Mouse (Mus musculus): ENCODE results near the gene Olfr1438-ps1. TPM values are rescaled to one million over a fixed set of nuclear protein-coding genes. Genes with fewer than 3 reads are reported as not detected.

Olfr1438-ps1 gene
- polyA plus RNA-seq, 1 experiment = not detected

DNA sequence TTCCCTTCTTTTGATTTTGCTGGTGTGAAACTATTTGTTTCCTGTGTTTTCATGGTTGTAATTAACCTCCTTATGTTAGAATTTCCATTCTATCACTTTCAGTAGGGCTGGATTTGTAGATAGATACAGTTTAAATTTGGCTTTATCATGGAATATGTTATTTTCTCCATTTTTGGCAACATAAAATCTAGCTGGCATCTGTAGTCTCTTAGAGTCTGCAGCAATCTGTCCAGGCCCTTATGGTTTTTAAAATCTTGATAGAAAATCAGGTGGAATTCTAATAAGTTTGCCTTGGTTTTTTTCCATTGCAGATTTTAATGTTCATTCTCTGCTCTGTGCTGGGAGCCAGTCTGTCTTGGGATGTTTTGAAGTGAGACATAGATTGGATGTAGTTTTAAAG is 42.7 kb downstream of the Olfr1438-ps1 start:
- Histone ChIP-seq H3ac (ENCODE audit: control insufficient read depth, insufficient read length) (no peak overlapping the region), H3K36me3 (ENCODE audit: control insufficient read depth, insufficient read depth) (no peaks in the 10 kb centered on the region), H3K4me2 (ENCODE audit: low read depth) (no peak overlapping the region), H3K79me2 (ENCODE audit: control insufficient read depth, insufficient read depth) (no peaks in the 10 kb centered on the region), H3K4me3 (no peak overlapping the region), H3K27me3 (ENCODE audit: control insufficient read depth, insufficient read depth, insufficient read length) (no peaks in the 10 kb centered on the region)
- no peak for TF ChIP-seq POLR2AphosphoS2 (IDR thresholded peaks at IDR 0.05; ENCODE audit: insufficient read length, low read depth)
- TF ChIP-seq MYOD1 (IDR thresholded peaks at IDR 0.05; ENCODE audit: control insufficient read depth in 1 of 3, insufficient read length in 2 of 3, low read depth in 2 of 3) = no peak
- TF ChIP-seq SRF (IDR thresholded peaks at IDR 0.05; ENCODE audit: control insufficient read depth, insufficient read length, low read depth) = no peak
- TF ChIP-seq TCF12 (IDR thresholded peaks at IDR 0.05; ENCODE audit: insufficient read depth, poor library complexity, severe bottlenecking) = no peak
- no peak for TF ChIP-seq MYOG (IDR thresholded peaks at IDR 0.05; ENCODE audit: control insufficient read depth in 1 of 3, insufficient read depth in 1 of 3, insufficient read length in 2 of 3, low read depth in 2 of 3)
- TF ChIP-seq REST (IDR thresholded peaks at IDR 0.05; ENCODE audit: insufficient read depth, insufficient read length) = no peak
- no peak for TF ChIP-seq E2F4 (IDR thresholded peaks at IDR 0.05; ENCODE audit: insufficient read depth)
- TF ChIP-seq USF1 (IDR thresholded peaks at IDR 0.05; ENCODE audit: low read depth) = no peak
- TF ChIP-seq MAX (IDR thresholded peaks at IDR 0.05; ENCODE audit: low read depth) = no peak
- TF ChIP-seq POLR2A (IDR thresholded peaks at IDR 0.05; ENCODE audit: insufficient read length, low read depth) = no peak
- no peak for TF ChIP-seq CEBPB (IDR thresholded peaks at IDR 0.05; ENCODE audit: insufficient read depth, poor library complexity, severe bottlenecking)

GRCm38 (mm10) chr19:12279554-12279953 is 56.2 kb downstream of the Olfr1438-ps1 start, which contains the start of gene Olfr1434:
TSS of gene Olfr1434 (plus strand) at chr19:12279854.
- TF ChIP-seq SRF (IDR thresholded peaks at IDR 0.05; ENCODE audit: control insufficient read depth, insufficient read length, low read depth) (no peak), MYOG (IDR thresholded peaks at IDR 0.05; ENCODE audit: control insufficient read depth in 1 of 3, insufficient read depth in 1 of 3, insufficient read length in 2 of 3, low read depth in 2 of 3) (no peak), USF1 (IDR thresholded peaks at IDR 0.05; ENCODE audit: low read depth) (no peak), TCF3 (IDR thresholded peaks at IDR 0.05; ENCODE audit: insufficient read length, low read depth) (no peak), E2F4 (IDR thresholded peaks at IDR 0.05; ENCODE audit: insufficient read depth) (no peak), MYOD1 (IDR thresholded peaks at IDR 0.05; ENCODE audit: control insufficient read depth in 1 of 3, insufficient read length in 2 of 3, low read depth in 2 of 3) (no peak), POLR2A (IDR thresholded peaks at IDR 0.05; ENCODE audit: insufficient read length, low read depth) (no peak), MAX (IDR thresholded peaks at IDR 0.05; ENCODE audit: low read depth) (no peak), TCF12 (IDR thresholded peaks at IDR 0.05; ENCODE audit: insufficient read depth, poor library complexity, severe bottlenecking) (no peak), CEBPB (IDR thresholded peaks at IDR 0.05; ENCODE audit: insufficient read depth, poor library complexity, severe bottlenecking) (no peak), POLR2AphosphoS2 (IDR thresholded peaks at IDR 0.05; ENCODE audit: insufficient read length, low read depth) (no peak), REST (IDR thresholded peaks at IDR 0.05; ENCODE audit: insufficient read depth, insufficient read length) (no peak)
- H3K27me3 ChIP-seq (ENCODE audit: control insufficient read depth, insufficient read depth, insufficient read length) = no peaks in the 10 kb centered on the region
- no peak within 1 kb of the TSS for H3K4me3 ChIP-seq

More at GRCm38 (mm10) chr19:12279554-12279953, 56.2 kb downstream of the Olfr1438-ps1 start, which contains the start of gene Olfr1434:
- H3K4me2 ChIP-seq (ENCODE audit: low read depth) = no peak within 1 kb of the TSS
- no peak within 1 kb of the TSS for H3ac ChIP-seq (ENCODE audit: control insufficient read depth, insufficient read length)
- no peaks in the 10 kb centered on the region for H3K79me2 ChIP-seq (ENCODE audit: control insufficient read depth, insufficient read depth)
- no peaks in the 10 kb centered on the region for H3K36me3 ChIP-seq (ENCODE audit: control insufficient read depth, insufficient read depth)

Other genes with a start within 250 kb of the Olfr1438-ps1 start
- not detected for gene Olfr1426, start 243.9 kb downstream of the Olfr1438-ps1 start, polyA plus RNA-seq (2012; fragmentation: generic; extraction: Trizol)
- not detected for gene Olfr1427, start 232.6 kb downstream of the Olfr1438-ps1 start, polyA plus RNA-seq (2012; fragmentation: generic; extraction: Trizol)
- not detected for gene Olfr1428, start 220.0 kb downstream of the Olfr1438-ps1 start, polyA plus RNA-seq (2012; fragmentation: generic; extraction: Trizol)
- not detected for gene Olfr76, start 212.7 kb downstream of the Olfr1438-ps1 start, polyA plus RNA-seq (2012; fragmentation: generic; extraction: Trizol)
- not detected for gene Olfr1555-ps1, start 165.8 kb downstream of the Olfr1438-ps1 start, polyA plus RNA-seq (2012; fragmentation: generic; extraction: Trizol)
- gene Olfr1431, start 135.3 kb downstream of the Olfr1438-ps1 start, polyA plus RNA-seq (2012; fragmentation: generic; extraction: Trizol) = not detected
- not detected for gene Olfr1432, start 103.3 kb downstream of the Olfr1438-ps1 start, polyA plus RNA-seq (2012; fragmentation: generic; extraction: Trizol)
- gene Olfr262, start 94.3 kb downstream of the Olfr1438-ps1 start, polyA plus RNA-seq (2012; fragmentation: generic; extraction: Trizol) = not detected
- not detected for gene Olfr235, start 74.9 kb downstream of the Olfr1438-ps1 start, polyA plus RNA-seq (2012; fragmentation: generic; extraction: Trizol)
- not detected for gene Olfr1434, start 56.1 kb downstream of the Olfr1438-ps1 start, polyA plus RNA-seq (2012; fragmentation: generic; extraction: Trizol)
- gene Olfr1436, start 36.8 kb downstream of the Olfr1438-ps1 start, polyA plus RNA-seq (2012; fragmentation: generic; extraction: Trizol) = not detected
- not detected for gene Olfr1437, start 10.8 kb downstream of the Olfr1438-ps1 start, polyA plus RNA-seq (2012; fragmentation: generic; extraction: Trizol)
- gene Olfr1440, start 51.4 kb upstream of the Olfr1438-ps1 start, polyA plus RNA-seq (2012; fragmentation: generic; extraction: Trizol) = not detected
- gene Olfr1441, start 81.5 kb upstream of the Olfr1438-ps1 start, polyA plus RNA-seq (2012; fragmentation: generic; extraction: Trizol) = not detected
- 0.02 TPM for gene Pfpl, start 92.0 kb upstream of the Olfr1438-ps1 start, polyA plus RNA-seq (2012; fragmentation: generic; extraction: Trizol)
- 0.06 TPM for gene Mpeg1, start 124.9 kb upstream of the Olfr1438-ps1 start, polyA plus RNA-seq (2012; fragmentation: generic; extraction: Trizol)
- 21.2 TPM for gene Dtx4, start 165.5 kb upstream of the Olfr1438-ps1 start, polyA plus RNA-seq (2012; fragmentation: generic; extraction: Trizol)
- gene Fam111a, start 209.8 kb upstream of the Olfr1438-ps1 start, polyA plus RNA-seq (2012; fragmentation: generic; extraction: Trizol) = 5.4 TPM